Mouse (Mus musculus) megakaryocyte, embryonic 14.5 days (primary cell): ENCODE measurements around the gene Plxna2. TPM values are rescaled to one million over a fixed set of nuclear protein-coding genes. Genes with fewer than 3 reads are reported as not detected.

Experiments
- H3K27me3 ChIP-seq: replicated peaks from 2 replicates; pipeline ENCODE3; 2012; ENCODE audit warnings: inconsistent platforms
- H3K36me3 ChIP-seq: replicated peaks from 2 replicates; pipeline ENCODE3; 2012; ENCODE audit warnings: low read length, inconsistent platforms, mixed read lengths
- H3K4me1 ChIP-seq: 2 replicates; pipeline ENCODE4 v1.6.1; 2012; ENCODE audit warnings: inconsistent platforms
- H3K4me3 ChIP-seq: replicated peaks from 2 replicates; pipeline ENCODE3; 2012; ENCODE audit warnings: moderate library complexity, mild to moderate bottlenecking, inconsistent platforms
- H3K9me3 ChIP-seq: 2 replicates; pipeline ENCODE4 v1.6.1; 2012; ENCODE audit warnings: inconsistent platforms
- FLI1 ChIP-seq: IDR thresholded peaks from 2 replicates; pipeline ENCODE4 v1.6.1; 2012; ENCODE audit warnings: low read length, inconsistent platforms, mixed read lengths
- GATA1 ChIP-seq: IDR thresholded peaks from 3 replicates; pipeline ENCODE4 v1.6.1; 2012; ENCODE audit warnings: mixed read lengths, low read length, inconsistent platforms, borderline replicate concordance
- polyA plus RNA-seq: library from polyadenylated mRNA; stranded (reverse); fragments of >175 nt; gene quantifications from 2 replicates; pipeline ENCODE4 v1.2.3, GENCODE M21; 2012; ENCODE audit warnings: low replicate concordance; ENCODE audit not compliant: insufficient read depth

Gene Plxna2
- polyA plus RNA-seq, 1 experiment: 0.62 TPM

- no peaks in the 10 kb centered on the region for H3K36me3 ChIP-seq
- TF ChIP-seq FLI1: no peak
- no peaks in the 10 kb centered on the region for H3K27me3 ChIP-seq
- H3K4me1 ChIP-seq: peaks cover 24% of the 10 kb centered on the region
- 0 out of 2 replicates have a peak, but pooled peaks cover 3% of the 10 kb centered on the region for H3K9me3 ChIP-seq
- no peak overlapping the region for H3K4me3 ChIP-seq
Measured at GRCm38 (mm10) chr1:194658459-194659160, 40.6 kb downstream of the Plxna2 start.

- 0 out of 2 replicates have a peak, but pooled peaks cover 3% of the 10 kb centered on the region for H3K9me3 ChIP-seq
- peaks cover 24% of the 10 kb centered on the region for H3K4me1 ChIP-seq
- H3K4me3 ChIP-seq: peak overlapping the region; percentile 38
- no peaks in the 10 kb centered on the region for H3K36me3 ChIP-seq
- no peak for TF ChIP-seq FLI1
- TF ChIP-seq GATA1: no peak
- H3K27me3 ChIP-seq: no peaks in the 10 kb centered on the region
Measured at GRCm38 (mm10) chr1:194660426-194661119, 42.6 kb downstream of the Plxna2 start.

GRCm38 (mm10) chr1:194663021-194663420 is 45.0 kb downstream of the Plxna2 start:
- Histone ChIP-seq H3K36me3 (no peaks in the 10 kb centered on the region), H3K27me3 (no peaks in the 10 kb centered on the region), H3K4me3 (no peak overlapping the region), H3K9me3 (no peaks in the 10 kb centered on the region), H3K4me1 (peaks cover 24% of the 10 kb centered on the region)
- TF ChIP-seq GATA1 (no peak), FLI1 (no peak)

GRCm38 (mm10) chr1:194665715-194666114 is 47.7 kb downstream of the Plxna2 start:
- Histone ChIP-seq H3K4me1 (peaks cover 7% of the 10 kb centered on the region), H3K27me3 (no peaks in the 10 kb centered on the region), H3K4me3 (no peak overlapping the region), H3K36me3 (no peaks in the 10 kb centered on the region), H3K9me3 (no peaks in the 10 kb centered on the region)
- no peak for TF ChIP-seq FLI1
- no peak for TF ChIP-seq GATA1

- no peak for TF ChIP-seq FLI1
- TF ChIP-seq GATA1: no peak
- Histone ChIP-seq H3K36me3 (no peaks in the 10 kb centered on the region), H3K9me3 (no peaks in the 10 kb centered on the region), H3K4me3 (no peak overlapping the region), H3K27me3 (no peaks in the 10 kb centered on the region), H3K4me1 (peaks cover 41% of the 10 kb centered on the region)
Measured at GRCm38 (mm10) chr1:194671783-194672524, 53.9 kb downstream of the Plxna2 start.

- no peak for TF ChIP-seq GATA1
- no peak for TF ChIP-seq FLI1
- H3K27me3 ChIP-seq: no peaks in the 10 kb centered on the region
- H3K4me1 ChIP-seq: peaks cover 44% of the 10 kb centered on the region
- H3K4me3 ChIP-seq: no peak overlapping the region
- no peaks in the 10 kb centered on the region for H3K9me3 ChIP-seq
- H3K36me3 ChIP-seq: no peaks in the 10 kb centered on the region
Measured at GRCm38 (mm10) chr1:194672525-194672894, 54.5 kb downstream of the Plxna2 start.

- no peaks in the 10 kb centered on the region for H3K9me3 ChIP-seq
- H3K4me3 ChIP-seq: no peak overlapping the region
- peaks cover 51% of the 10 kb centered on the region for H3K4me1 ChIP-seq
- TF ChIP-seq FLI1 (no peak), GATA1 (no peak)
- no peaks in the 10 kb centered on the region for H3K27me3 ChIP-seq
- H3K36me3 ChIP-seq: no peaks in the 10 kb centered on the region
Measured at GRCm38 (mm10) chr1:194673229-194673628, 55.2 kb downstream of the Plxna2 start.

- Histone ChIP-seq H3K4me3 (no peak overlapping the region), H3K27me3 (no peaks in the 10 kb centered on the region), H3K4me1 (peaks cover 59% of the 10 kb centered on the region), H3K36me3 (no peaks in the 10 kb centered on the region), H3K9me3 (no peaks in the 10 kb centered on the region)
- TF ChIP-seq FLI1: no peak
- TF ChIP-seq GATA1: no peak
Measured at GRCm38 (mm10) chr1:194675106-194675890, 57.3 kb downstream of the Plxna2 start.

- TF ChIP-seq GATA1: no peak
- TF ChIP-seq FLI1: no peak
- Histone ChIP-seq H3K27me3 (no peaks in the 10 kb centered on the region), H3K4me1 (peaks cover 59% of the 10 kb centered on the region), H3K9me3 (no peaks in the 10 kb centered on the region), H3K36me3 (no peaks in the 10 kb centered on the region), H3K4me3 (no peak overlapping the region)
Measured at GRCm38 (mm10) chr1:194675891-194676200, 57.8 kb downstream of the Plxna2 start.
